Mouse (Mus musculus): Measurements from ENCODE around the gene Zdhhc1. TPM values are rescaled to one million over a fixed set of nuclear protein-coding genes. Genes with fewer than 3 reads are reported as not detected.

Zdhhc1 gene
- total RNA-seq (2021), result 10 to 100 TPM in 1 of 2 experiments, 1 to 10 TPM in 1; 9.6 to 11.2 TPM
- long read RNA-seq, experiment 1, transcript Zdhhc1-203 (14 exons, 2,056 nt), result major isoform, 5 of 13 reads
- long read RNA-seq, experiment 1, partial matches to known transcripts, result 1 of 13 reads
- long read RNA-seq, experiment 1, other reads (novel, unspliced or antisense), result 7 of 13 reads
- long read RNA-seq, experiment 2, transcript Zdhhc1-203 (14 exons, 2,056 nt), result major isoform, 7 of 14 reads
- long read RNA-seq, experiment 2, partial matches to known transcripts, result 1 of 14 reads
- long read RNA-seq, experiment 2, other reads (novel, unspliced or antisense), result 6 of 14 reads

DNA sequence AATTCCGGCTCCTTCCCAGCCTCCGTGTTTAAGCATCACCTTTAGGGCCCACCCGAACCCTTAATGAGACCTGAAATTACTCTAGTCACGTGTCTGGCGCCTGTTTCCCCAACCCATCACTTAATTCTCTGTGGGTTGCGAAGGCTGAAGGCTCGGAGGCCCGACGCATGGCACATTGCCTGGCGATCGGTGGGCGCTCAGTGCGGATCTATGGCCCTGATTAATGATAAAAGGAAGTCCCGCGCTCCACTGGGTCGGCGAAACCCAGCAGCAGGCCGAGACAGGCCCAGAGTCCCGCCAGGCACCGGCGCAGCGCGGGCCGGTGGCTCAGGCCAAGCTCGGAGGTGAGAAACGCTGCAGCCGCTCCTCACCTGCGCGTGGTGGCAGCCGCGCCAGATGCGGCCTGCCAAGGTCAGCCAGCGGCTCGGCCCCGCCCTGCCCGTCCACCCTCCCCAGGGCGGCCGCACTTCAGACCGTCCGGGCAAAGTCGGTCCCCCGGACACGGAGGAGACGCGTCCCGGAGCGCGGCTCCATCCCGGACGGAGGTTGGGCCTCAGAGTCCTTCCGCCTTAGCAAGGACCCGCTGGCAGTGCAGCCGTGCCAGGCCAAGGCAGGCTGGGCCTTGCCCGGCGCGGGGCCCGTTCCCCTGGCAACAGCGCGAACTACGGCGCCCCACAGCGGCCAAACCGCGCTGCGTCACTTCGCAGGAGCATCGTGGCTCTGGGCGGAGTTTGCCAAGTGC lies at the start of gene Zdhhc1:
Gene Zdhhc1, minus strand, starts transcription at position 464 of the 742 bp plus-strand sequence.
- intact Hi-C loops (cut with DNase I), result no loop called here
- Histone ChIP-seq H3K27ac (peak within 1 kb of the TSS; percentile 90), H3K4me3 (peak within 1 kb of the TSS; percentile 98)
- TF ChIP-seq CTCF (IDR thresholded peaks at IDR 0.05), result peak; percentile 65
- DNase-seq, result peak; percentile 95

DNA sequence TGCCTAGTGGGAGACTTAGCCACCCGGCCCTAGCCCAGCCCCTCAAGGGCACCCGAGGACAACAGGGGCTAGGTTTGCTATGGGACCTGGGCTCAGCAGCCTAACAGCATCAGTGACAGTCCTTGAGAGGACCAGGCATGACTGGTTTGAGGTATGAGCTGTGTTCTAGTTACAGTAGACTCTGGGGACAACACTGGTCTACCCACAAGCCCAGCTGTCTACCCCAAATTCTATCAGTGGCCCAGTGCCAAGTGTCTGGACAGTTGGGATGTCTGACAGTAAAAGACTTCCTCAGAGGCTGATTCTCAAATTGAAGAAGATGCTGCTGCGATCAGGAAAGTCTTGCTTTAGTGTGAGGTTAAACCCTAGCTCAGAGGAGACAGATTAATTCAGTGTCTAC lies 48.5 kb upstream of the Zdhhc1 start:
- peak; percentile 56 for DNase-seq
- peak overlapping the region; percentile 78 for H3K27ac ChIP-seq
- no peak overlapping the region for H3K4me3 ChIP-seq
- no peak for TF ChIP-seq CTCF (IDR thresholded peaks at IDR 0.05)
- intact Hi-C loops (cut with DNase I), result no loop called here

DNA sequence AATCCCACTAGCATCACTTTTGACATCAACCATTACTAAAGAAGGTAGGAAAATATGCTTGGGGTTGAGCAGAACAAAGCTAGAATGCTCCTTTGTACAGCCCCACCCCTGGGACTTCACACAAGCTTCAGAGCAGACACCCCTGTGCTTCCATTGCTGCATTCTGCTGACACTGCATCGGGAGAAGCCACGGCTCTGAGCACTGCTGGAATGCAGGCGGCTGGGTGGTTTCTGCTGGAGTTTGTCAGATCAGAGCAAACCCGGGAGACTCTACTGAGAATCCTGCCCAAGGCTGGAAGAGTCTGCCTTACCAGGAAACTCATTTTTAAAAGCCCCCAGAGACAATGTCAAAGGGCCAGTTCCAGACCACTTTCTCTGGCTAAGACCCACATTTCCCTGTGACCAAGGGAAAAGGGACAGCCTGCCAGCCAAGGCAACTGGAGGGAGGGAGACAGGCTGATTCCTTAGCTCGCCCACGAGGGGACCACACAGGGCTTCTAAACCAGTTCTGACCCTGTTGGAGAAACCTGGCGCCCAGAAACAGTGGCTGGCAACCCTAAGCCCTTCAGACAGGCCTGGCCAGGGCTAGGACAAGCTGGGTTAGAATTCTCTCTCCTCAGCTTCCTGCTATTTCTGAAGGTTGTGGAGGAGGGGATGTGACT lies 48.0 kb upstream of the Zdhhc1 start:
- TF ChIP-seq CTCF (IDR thresholded peaks at IDR 0.05), result no peak

DNA sequence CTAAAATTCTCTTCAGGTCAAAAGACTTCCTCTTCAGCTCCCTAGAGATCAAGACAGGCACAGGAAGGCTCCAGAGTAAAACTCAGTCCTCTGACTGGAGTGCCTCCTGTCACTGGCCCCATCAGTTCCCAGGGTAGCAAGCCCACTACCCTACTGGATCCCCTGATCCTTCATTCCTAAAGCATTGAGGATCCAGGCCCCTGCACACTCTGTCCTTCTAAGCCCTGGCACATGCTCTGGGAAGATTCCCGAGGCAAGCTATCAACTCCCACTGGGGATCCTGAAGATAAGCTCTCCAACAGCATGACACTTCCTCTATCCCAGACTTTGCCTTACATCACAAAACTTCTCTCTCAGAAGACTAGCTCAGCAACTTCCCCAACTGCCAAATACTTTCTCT lies 47.0 kb upstream of the Zdhhc1 start:
- no peak for TF ChIP-seq CTCF (IDR thresholded peaks at IDR 0.05)
- Histone ChIP-seq H3K27ac (peak overlapping the region; percentile 78), H3K4me3 (no peak overlapping the region)
- intact Hi-C loops (cut with DNase I), result no loop called here
- DNase-seq, result no peak

More for the DNA sequence above, 48.0 kb upstream of the Zdhhc1 start:
- intact Hi-C loops (cut with DNase I), result no loop called here
- peak overlapping the region; percentile 78 for H3K27ac ChIP-seq
- no peak overlapping the region for H3K4me3 ChIP-seq
- DNase-seq, result peak; percentile 57

DNA sequence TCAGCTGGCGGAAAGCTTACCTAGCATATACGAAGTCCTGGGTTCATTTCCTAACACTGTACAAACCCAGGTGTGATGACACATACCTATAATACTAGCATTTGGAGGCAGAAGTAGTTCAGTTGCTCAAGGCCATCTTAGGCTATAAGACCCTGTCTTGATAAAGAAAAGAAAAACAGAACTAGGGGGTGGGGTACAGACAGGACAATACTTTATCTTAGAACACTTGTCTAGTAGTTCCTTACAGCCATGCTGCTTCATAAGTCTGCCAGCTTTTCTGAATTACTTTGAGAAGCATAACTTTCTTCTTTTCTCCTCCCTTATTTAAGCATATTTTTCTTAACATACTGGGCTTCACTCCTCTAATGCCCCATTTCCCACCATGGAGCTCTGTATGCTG lies 46.1 kb upstream of the Zdhhc1 start:
- no peak for DNase-seq
- peak overlapping the region; percentile 78 for H3K27ac ChIP-seq
- TF ChIP-seq CTCF (IDR thresholded peaks at IDR 0.05), result no peak
- H3K4me3 ChIP-seq, result no peak overlapping the region
- intact Hi-C loops (cut with DNase I), result no loop called here

DNA sequence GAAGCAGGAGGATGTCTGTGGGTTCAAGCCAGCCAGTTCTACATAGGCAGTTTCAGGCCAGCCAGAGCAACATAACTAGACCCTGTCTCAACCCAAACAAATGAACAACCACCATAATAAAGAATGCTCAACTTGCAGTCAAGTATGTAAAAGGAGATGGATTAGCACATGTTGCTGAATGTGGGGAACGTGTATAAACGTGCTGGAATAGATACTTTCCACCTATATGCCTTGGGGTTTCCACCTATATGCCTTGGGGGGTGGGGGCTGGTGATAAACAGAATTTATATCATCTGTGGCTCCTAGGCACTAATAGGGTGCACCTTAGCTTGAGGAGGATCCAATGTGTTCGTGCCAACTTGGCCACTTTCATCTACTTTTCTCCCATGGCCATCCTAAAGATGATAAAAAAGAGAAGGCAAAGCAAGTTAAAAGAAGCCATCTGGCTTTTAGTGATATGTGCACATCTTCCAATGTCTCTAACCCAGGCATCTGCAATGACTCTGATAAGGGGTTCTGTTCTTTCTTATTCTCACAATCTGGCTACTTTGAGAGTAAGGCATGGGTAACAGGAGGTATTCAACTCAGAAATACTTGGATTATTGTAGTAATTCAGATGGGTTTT lies 45.4 kb upstream of the Zdhhc1 start:
- TF ChIP-seq CTCF (IDR thresholded peaks at IDR 0.05), result no peak
- intact Hi-C loops (cut with DNase I), result no loop called here
- H3K27ac ChIP-seq, result no peak overlapping the region; the same call in 1 of the 2 replicates
- no peak for DNase-seq
- no peak overlapping the region for H3K4me3 ChIP-seq

DNA sequence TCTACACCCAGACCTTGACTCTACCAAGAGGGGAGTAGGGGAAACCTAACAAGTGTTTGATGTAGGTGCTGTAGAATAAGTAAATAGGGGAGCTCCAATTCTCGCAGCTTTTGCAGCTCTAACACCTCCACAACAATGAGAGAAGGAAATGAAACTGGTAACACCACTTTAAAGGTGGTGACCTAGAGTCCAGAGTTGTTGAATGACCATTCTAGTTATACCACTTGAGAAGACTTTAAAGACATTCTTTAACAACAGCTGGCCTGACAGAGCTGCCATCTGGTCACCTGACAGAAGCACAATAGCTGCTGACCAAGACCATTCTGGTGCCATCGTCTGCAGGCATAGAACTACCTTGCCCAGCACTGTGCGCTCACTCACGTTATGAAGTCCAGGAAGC lies 42.2 kb upstream of the Zdhhc1 start:
- no peak for TF ChIP-seq CTCF (IDR thresholded peaks at IDR 0.05)
- no peak for DNase-seq
- intact Hi-C loops (cut with DNase I), result no loop called here
- no peak overlapping the region for H3K4me3 ChIP-seq
- peak overlapping the region; percentile 77; the same call in 1 of the 2 replicates for H3K27ac ChIP-seq

DNA sequence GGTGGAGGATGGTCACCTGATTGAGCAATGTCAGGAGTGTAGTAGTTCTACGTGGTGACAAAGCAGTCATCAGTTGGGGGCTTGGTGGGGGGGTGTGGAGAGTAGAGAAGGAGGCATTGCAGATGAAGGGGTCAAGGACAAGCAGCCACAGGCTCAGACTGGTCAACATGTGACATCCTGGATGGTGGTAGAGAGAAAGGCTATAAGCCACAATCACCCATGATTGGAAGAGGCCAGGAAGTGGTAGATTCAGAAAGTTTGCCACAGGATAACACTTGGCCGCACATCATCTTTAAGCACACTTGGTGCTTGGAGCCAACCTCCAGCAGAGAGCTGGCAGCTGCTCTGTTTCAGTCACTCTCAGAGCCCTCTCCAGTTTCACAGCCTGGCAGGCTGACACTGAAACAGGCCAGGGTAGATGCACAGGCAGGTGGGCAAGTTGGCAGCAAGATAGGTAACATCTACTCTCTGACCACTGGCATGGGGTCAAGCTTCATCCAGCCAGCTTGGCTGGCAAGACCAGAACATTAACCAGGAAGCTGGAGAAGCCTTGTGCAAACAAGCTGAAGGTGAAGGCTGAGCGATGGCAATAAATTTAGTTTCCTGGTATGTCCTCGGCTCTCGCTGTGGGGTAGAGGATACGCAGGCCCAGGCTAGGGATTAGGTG lies 40.4 kb upstream of the Zdhhc1 start:
- intact Hi-C loops (cut with DNase I), result no loop called here
- Histone ChIP-seq H3K4me3 (no peak overlapping the region), H3K27ac (peak overlapping the region; percentile 77)
- peak; percentile 94 for DNase-seq
- no peak for TF ChIP-seq CTCF (IDR thresholded peaks at IDR 0.05)

DNA sequence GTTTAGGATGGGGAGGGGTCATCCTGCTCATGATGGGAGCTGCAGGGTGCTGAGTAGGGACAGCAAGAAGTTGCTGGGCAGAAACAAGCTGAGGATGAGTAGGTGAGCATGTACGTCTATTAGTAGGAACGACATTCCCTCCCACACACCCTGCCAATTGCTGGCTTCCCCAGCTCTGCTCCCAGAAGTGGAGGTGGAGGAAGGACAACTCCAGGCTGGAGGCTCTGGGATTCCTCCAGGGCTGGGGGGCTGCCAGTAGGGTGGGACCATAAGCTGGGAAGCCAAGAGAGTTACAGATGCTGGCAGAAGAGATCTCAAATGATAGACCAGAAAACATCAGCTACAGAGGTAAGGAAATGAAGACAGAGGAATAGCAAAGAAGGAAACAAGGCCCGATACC lies 39.8 kb upstream of the Zdhhc1 start:
- no peak for TF ChIP-seq CTCF (IDR thresholded peaks at IDR 0.05)
- Histone ChIP-seq H3K27ac (peak overlapping the region; percentile 77), H3K4me3 (no peak overlapping the region)
- intact Hi-C loops (cut with DNase I), result no loop called here
- DNase-seq, result peak; percentile 67

DNA sequence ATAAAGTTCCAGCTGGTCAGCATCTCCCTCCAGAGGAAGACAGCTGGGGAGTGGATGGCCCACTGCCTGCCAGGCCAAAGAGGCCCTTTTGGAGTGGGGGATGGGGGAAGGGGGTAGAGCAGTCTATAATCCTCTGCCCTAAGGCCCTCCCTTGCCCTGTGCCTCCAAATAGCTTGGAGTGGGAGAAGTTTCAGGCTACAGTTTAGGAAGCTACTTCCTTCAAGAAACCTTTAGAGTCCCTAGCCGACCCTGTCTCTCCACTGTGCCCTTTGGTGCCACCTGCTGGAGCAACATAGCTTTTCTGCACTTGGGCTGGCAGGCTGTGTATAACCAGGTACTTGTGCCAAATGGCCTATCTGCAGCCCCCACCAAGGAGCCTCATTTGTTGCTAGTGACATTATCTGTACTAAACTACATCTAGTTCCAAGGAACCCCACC lies 37.2 kb upstream of the Zdhhc1 start:
- H3K4me3 ChIP-seq, result no peak overlapping the region; the same call in 1 of the 2 replicates
- peak; percentile 88 for DNase-seq
- intact Hi-C loops (cut with DNase I), result loop anchor here (2.0 to 5.0 kb wide), 2 partner anchors 15 to 52 kb away; partner anchors contain the start of gene Hsd11b2
- H3K27ac ChIP-seq, result peak overlapping the region; percentile 83
- TF ChIP-seq CTCF (IDR thresholded peaks at IDR 0.05), result peak; percentile 91

DNA sequence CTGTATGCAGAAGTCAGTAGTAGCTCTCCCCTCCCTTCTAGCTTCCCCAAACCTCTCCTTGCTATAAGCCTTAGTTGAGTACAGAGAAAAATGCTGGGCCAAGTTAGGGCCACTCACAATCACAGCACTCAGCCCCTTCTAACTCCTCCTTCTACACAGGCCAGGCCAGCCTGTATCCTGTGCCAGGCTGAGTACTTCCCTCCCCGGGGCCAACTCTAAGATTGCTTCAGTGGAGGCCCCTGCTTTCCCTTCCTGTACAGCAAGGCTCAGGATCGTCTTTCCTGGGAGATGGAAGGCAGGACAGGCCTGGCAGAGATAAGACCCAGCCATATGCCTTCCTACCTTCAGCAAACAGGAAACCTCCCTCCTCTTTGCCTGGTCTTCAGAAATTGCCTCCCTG lies 36.7 kb upstream of the Zdhhc1 start:
- no peak for TF ChIP-seq CTCF (IDR thresholded peaks at IDR 0.05)
- intact Hi-C loops (cut with DNase I), result loop anchor here (2.0 to 5.0 kb wide), 2 partner anchors 15 to 51 kb away; partner anchors contain the start of gene Hsd11b2
- Histone ChIP-seq H3K4me3 (peak overlapping the region; percentile 11; the same call in 1 of the 2 replicates), H3K27ac (peak overlapping the region; percentile 83)
- peak; percentile 49 for DNase-seq

DNA sequence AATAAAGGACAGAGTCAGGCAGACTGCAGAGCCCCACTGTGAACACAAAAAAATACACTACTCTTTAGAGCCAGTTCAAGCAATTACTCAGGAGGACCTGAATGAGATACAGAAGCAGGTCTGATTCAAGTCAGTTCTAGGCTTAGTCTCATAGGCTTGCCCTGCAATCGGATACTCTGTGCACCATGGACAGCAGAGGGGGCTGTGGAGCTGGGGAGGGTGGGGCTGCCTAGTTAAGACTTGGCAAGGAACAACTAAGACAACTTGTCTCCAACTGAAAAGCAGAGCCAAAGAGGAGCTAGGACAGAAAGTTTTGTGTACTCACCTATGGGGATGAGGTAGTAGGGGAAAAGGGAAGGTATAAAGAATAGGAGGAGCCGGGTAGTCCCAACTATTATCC lies 35.1 kb upstream of the Zdhhc1 start:
- H3K27ac ChIP-seq, result peak overlapping the region; percentile 58
- DNase-seq, result peak; percentile 87
- intact Hi-C loops (cut with DNase I), result loop anchor here (1.0 to 5.0 kb wide), 3 partner anchors 13 to 49 kb away; partner anchors contain the start of gene Hsd11b2
- TF ChIP-seq CTCF (IDR thresholded peaks at IDR 0.05), result peak; percentile 75
- no peak overlapping the region for H3K4me3 ChIP-seq
